Mouse (Mus musculus) cerebellum, adult (tissue): ENCODE results near the gene Col6a4.

Experiments used
- ATAC-seq: cut with Nextera tagmentation; 2 replicates; pipeline ENCODE4 v1.9.2; 2017; ENCODE audit warnings: mild to moderate bottlenecking, moderate library complexity, mixed read lengths; ENCODE audit not compliant: insufficient number of reproducible peaks, low FRiP score, low TSS enrichment

Col6a4 gene

DNA sequence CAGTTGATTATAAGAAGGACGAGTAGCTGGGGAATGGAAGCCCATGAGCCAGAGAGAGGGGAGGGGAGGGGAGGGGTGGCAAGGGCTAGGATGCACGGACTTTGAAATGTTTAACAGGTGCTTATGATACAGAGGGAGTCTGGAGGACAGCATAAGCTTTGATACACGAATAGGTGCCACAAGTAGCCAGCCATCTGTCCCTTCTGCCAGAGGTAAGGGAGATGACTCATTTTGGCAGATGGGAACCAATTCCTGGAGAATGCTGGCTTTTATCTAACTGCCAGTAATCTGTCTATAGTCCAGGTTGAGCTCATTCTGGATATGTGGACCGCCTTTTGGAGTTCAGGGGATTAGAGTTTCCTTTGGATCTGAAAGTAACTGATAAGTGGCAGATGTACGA is 20.3 kb downstream of the Col6a4 start:
- ATAC-seq, result peak; percentile 69

DNA sequence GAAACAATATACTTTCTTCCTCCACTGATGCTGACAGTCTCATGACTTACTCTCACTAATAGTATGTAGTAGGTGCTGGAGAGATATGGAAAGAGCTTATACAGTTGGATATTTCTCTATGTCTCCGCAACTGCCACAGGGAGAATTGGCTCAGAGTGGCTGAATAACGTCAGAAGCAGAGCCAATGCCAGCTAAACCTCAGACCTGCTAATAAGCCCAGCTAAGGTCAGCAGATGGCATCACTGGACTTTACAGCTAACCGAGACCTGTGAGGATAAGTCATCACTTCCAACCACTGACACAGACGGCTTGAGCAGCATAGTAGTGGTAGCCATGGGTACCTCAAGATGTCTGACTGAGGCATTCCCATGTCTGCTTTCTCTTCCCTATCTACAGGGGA is 22.6 kb downstream of the Col6a4 start:
- ATAC-seq, result no peak; the same call in 1 of the 2 replicates

DNA sequence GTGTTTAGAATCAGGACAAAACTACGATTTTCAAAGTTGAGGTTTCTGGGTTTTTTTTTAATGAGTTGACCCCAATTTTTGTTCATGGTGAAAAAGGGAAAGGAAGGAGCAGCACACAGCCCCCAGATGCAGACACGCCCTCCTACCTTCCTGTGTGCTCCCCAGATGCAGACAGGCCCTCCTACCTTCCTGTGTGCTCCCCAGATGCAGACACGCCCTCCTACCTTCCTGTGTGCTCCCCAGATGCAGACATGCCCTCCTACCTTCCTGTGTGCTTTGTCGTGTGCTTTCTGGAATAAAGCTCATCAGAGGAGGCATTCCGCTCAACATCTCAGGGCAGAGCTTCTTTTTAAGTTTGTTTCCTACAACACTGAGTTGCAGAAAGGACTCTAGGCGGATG is 24.9 kb downstream of the Col6a4 start:
- ATAC-seq, result no peak

DNA sequence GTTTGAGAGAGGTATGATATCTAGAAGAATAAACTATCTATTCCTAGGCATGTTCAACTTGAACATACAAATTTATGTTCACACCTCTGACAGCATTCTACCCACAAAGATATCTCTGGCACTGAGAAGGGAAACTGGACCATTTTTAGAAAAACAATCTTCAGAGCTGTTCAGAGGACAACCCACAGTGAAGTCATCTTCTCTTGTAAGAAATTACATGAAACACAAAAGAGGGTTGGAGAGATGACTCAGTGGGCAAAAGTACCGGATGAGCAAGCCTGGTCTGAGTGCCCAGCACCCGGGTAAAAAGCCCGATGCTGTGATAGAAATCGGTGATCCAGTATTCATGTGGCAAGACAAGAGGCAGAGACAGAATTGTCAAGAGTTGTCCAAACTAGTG is 43.1 kb downstream of the Col6a4 start:
- ATAC-seq, result no peak

DNA sequence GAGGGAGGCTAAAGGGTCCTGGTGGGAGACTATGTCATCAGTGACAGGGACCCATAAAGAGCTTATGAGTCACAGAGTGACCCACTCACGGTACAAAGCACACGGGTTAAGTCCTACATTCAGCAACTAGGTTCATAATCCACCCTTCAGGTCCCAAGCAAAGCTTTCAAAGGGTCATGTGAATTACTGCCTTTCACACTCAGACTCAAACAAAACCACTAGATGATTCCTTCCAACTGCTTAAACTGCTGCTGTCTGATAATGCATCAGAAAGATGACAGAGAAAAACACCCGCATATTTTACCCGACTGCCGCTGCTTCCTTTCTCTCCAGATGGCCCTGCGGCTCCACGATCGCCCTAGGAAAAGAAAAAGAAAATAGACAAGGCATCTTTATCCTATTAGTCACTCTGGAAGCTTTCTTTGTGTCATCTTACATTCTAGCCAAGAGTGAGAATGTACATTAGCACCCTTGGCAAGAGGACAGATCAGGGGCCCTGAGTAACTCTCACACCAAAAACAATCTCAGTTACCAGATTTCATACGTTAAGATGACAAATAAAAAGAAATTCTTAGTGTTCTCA is 52.6 kb downstream of the Col6a4 start:
- ATAC-seq, result no peak

DNA sequence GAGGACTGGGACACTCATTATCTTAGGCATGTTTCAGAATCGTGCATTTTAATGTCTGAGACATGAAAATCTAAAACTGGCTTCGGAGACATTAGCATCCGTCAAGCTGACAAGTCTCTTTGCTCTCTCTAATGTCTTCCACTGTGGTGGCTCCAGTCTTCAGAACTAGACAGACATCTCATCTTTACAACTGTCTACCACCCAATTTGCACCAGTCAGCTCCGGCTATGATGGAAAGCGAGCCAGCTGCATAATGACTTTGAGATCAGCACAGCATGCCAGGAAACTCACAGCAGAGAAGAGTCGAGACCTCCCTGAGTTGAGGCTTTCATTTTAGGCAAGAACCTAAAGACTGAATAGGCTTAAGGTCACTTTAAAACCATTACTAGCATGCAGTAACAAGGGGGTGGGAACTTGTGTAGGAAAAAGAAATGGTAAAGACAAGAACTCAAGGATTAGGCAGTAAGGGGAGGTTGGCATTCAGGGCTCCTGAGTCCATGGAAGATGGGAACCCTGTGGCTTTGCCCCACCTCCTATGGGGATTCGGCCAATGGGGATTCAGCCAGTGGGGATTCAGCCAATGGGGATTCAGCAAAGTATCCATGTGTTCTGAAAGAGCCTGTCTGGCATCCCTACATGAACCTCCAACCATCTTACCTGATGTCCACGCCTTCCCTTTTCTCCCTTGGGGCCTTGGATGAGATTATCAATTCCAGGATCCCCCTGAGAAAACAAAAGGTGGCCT is 56.5 kb downstream of the Col6a4 start:
- ATAC-seq, result no peak

DNA sequence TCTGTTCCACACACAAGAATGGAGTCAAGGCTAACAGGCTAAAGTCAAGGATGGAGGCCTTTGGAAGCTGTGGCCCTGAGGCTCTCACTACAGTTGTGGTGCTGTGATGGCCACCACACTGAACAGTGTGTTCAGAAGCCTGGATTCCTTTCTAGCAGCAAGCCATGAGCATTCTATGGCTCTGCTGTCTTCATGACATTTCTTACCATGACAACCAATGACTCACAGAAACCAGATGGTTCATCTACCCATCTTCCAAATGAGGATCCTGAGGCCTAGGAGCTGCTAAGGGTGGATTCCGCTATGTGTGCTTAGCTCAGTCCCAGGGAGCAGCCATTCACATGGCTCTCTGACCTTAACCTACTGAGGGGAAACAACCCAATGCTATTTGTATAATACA is 57.3 kb downstream of the Col6a4 start:
- ATAC-seq, result no peak

DNA sequence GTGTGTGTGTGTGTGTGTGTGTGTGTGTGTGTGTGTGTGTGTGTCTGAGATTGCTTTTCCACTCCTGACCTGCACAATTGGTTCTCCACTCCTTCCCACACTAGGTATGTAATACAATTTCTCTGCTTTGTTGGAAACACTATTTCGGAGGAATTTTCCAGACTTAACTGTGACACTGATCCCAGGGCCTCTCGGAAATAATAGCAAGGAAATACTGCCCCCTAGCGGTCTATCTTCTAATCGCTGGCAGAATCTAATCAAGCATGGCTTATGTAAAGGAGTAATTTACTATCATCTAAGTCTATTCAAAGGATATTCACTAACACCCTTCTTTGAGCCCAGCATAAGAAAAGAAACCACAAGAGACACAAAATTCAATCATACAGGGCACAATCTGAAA is 57.7 kb downstream of the Col6a4 start:
- ATAC-seq, result no peak

DNA sequence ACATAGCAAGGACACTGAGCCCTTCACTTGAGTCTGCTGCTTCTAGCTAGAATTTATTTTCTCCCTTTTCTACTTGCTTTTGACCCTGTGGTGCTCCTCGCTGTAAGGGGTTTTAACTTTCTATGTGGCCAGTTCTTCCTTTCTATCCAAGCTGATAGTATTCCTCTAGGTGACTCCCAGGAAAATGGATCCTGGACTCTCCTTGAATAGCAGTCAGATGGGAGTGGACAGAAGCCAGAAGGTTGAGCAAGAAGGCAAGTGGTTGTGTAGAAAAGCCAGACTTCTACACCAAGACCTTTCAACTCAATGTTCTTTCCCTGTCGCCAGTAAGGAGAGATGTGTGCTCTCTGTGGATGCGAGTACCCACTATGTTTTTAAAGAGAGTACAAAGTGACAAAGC is 80.9 kb downstream of the Col6a4 start:
- ATAC-seq, result no peak

DNA sequence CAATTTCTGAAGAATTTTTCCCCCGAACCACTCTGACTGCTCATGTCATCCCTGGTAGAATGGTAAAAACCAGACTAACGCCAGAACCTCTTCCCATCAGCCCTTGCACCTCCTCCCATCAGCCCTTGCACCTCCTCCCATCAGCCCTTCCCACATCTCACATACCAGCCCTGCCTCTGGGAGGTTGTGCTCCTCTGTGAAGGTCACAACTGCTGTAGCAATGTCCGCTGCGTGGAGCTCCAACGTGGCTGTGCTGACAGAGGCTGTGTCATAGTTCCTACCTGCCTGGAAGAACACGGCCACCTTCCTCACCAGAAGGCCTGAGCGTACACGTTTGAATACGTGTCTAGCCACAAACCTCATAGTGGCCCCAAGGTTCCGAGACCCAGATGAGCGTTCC is 83.4 kb downstream of the Col6a4 start:
- no peak for ATAC-seq

DNA sequence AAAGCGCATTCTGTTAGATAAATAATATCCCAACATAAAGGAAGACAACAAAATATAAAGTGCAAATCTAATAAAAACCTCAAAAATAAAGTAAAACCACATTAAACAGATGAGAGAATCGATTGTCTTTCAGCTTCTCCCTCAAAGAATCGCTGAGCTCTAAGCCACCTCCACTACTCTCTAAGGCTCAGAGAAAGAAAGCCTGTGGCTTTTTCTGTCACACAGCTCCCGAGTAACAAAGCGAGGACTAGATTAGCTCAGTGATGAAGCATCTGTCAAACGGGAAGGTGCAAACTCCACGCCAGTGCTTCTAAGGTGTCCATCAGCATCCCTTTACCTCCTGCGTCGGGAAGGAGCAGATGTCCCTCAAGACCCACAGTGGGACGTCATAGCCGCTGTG is 98.6 kb downstream of the Col6a4 start:
- ATAC-seq, result no peak

DNA sequence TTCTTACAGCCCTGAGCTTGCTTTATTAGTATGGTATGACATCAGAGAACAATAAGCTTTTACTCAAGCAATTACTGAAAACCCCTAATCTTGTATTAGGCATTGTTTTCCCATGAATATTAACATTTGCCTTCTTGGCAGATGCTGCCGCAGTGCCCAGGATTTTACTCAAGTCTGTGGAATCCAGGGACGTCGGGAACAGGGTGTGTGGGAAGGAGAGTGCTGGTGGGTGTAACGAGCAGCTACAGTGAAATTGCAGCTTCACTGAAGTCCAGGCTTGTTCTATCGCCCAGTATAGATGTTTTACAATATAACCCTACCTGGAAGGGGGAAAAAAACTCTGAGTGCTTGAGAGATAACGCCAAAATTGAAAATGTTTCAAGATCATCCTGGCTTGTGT is 104.2 kb downstream of the Col6a4 start:
- ATAC-seq, result no peak

DNA sequence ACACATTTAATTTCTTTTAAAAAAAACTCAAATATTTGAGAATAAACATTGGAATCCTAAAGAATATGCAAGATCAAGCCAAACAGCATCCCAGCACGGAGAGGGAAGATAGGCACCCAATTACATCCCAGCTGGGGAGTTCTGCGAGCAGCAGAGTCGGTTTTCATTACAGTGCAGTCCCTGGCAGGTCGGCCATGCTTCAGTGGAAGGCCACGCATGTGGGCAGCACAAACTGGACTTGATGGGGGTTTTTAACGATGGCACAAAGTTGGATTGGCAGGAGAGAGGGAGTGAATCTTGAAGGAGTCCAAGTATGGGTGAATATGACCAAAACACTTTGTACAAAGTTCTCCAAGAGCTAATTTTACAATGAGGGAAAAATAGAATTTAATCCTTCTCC is 106.5 kb downstream of the Col6a4 start:
- no peak for ATAC-seq

DNA sequence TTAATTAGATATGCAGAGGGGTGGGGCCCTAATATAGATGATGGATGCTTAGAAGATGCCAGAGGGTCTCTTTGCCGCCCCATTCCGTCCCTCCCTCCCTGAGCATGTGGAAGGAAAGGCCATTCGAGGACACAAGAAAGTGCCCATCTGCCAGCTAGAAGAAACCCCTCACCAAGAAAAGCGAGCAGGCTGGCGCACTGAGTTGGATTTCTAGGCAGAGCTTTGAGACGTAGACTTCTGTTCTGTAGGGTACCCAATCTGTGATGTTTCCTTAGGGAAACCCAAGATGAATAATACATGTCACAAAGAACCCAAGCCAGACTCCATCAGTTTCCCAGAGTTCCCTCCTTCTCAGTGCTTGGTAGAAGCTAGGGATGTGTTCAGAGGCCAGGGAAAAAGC is 107.1 kb downstream of the Col6a4 start:
- no peak for ATAC-seq

DNA sequence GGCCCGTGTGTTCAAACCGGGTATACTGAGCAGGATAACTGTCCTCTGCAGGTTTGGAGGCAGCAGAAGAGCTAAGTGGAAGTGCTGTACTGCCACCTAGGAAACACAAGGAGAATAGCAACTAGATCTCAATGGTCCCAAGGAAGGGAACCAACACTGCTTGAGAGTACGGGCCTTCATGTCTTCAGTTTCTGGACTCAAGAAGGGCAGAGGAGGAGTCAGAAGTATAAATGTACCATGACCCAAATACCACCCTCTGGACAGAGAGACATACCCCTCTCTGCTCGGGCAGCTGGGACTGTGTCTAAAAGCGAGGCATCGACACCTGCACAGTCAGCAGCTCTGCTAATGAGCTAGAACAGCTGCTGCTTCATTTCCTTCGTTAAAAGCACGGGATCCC is 108.5 kb downstream of the Col6a4 start:
- ATAC-seq, result no peak

DNA sequence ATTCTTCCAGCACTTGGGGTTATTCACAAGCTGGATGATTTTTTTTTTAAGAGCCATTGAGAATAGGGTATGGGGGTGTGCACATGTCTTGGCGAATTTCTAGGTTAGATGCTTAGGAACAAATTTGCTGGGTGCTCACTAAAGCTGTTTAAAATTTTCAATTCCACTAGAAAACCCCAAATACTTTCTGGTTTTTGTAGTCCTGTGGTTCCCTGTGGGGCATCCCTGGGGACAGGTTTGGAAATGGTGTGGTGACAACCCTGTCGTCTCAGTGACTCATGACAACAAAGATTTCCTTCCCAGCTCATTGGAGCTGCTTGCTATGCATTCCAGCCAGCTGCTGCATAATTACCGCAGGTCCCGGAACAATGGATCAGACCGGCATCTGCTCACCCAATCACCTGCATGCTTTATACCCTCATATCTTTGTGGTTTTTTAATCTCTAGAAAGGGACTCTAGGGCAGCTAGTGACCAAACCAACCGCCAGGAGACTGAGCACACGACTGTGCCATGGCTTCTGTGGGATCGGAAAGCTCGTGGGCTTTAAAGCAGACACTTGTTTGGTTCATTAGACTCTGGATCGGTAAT is 111.6 kb downstream of the Col6a4 start:
- ATAC-seq, result no peak

DNA sequence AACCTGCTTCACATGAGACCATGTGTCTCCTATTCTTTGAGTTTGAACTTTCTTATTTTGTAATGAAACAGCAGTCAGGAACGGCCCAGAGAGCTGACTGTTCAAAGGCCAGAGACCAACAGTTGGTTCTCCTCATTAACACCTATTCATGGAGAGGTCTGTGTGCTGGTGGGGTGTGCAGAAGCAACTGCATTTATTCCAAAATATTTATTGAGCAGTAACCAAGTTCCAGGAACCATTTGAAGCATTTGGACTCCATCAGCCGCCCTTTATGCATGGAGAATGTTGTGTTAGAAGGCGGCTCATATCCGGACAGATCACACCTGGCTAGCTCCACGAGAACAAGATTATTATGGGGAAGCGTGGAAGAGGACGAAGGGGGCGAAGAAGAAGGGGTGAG is 118.1 kb downstream of the Col6a4 start:
- no peak for ATAC-seq

DNA sequence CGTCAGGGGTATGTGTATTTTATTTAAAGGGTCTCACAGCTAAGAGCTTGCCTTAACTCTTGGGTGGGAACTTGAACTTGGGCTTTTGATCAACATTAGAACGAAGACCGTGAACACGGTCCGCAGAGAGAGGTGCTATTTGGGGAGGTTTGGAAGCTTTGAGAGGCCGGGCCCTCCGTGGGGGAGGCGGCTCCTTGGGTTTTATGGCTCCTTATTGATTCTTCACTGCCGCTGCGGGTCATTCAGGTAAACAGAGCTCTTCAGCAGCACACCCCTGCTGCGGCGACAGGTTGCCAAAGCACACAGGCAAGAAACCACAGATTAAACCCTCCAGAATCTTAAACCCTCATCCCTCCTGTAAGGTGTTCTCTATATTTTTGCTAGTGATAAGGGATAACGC is 119.7 kb downstream of the Col6a4 start:
- ATAC-seq, result no peak

DNA sequence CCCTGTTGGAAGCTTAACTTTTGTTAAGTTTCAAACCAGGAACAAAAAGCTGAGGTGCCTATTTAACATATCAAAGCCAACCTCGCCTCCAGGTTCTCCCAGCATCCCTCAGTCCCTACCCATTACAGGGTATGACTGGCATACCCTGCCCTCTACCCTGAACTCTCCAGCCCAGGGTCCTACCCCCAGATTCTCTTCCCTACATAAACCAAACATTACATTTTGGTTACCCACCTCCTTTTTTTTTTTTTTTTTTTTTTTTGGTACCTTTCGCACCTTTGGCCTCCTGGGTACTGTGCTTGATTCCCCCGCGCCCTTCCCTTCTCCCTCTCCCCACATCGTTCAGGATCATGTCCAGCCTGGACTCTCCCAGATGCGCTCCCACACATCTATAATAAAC is 120.3 kb downstream of the Col6a4 start:
- no peak for ATAC-seq

DNA sequence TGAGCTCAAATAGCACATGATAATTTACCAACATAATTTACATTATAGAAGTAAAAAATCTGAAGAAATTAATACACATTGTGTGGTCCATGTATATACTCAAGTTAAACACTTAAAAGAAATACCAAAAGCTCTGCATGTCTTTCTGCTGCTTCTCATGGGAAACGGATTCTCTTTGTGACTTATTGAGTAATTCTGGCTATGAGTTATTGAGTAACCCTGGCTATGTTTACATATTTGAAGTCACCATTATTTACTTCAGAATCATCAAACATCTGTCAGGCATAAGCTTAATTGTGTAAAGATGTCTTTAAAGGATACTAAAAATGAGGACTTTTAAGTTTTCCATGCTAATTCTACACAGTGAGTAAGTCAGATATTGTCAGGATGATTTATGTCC is 122.8 kb downstream of the Col6a4 start:
- ATAC-seq, result no peak

DNA sequence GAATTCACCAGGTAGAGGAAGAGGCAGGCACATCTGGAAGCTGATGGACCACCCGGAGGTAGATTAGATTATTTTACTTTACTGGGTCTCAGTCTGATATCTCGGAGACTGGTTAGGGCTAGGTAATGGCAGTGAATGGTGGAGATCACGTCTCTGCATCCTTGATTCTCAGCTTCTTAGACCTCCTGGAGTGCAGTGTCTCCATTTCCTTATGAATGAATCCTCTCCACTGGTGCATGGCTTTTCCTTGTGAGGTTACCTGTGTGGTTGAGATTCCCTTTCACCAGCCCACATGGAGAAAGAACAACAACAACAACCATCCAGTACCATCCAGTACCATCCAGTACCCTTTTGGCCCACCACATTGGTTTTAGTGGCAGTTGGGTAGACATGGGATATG is 124.6 kb downstream of the Col6a4 start:
- no peak for ATAC-seq

DNA sequence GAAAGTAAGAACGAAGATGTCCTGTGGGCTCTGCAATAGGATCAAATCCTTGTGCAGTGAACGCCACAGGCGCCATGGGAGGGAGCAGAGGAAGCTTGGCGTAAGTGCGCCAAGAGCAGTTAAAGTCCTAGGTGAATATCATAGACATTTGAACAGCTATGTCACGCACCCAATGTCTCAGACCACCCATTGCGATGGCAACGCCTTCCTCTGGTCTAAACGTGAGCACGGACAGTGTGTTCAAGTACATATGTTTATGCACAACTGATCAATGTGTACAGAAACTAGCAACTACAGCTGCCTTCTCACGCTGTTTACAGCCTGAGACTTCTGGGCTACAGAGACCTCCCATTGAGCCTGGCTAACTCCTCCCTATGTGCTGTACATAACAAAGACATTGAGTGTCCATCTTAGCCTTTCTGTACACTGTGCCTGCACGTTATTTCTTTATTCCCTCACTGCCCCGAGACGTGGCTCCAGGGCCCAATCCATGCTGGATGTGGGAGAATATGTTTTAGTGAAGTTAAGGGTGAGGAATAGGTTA is 125.2 kb downstream of the Col6a4 start:
- no peak for ATAC-seq
